Mouse (Mus musculus) T-cell, adult 2 months (primary cell): ENCODE data around the gene Myh6.
A peak's percentile ranks its signal among the peaks of the same experiment; 100 is the strongest.
"Not testable (repeated sequence)": the region's sequence is repeated elsewhere in the genome, so short reads cannot be mapped to it uniquely, and the experiment has no call there.

Experiments used
- DNase-seq: peaks from one replicate; pipeline ENCODE4 v3.0.0; 2022; ENCODE audit warnings: low spot score

Myh6 gene

DNA sequence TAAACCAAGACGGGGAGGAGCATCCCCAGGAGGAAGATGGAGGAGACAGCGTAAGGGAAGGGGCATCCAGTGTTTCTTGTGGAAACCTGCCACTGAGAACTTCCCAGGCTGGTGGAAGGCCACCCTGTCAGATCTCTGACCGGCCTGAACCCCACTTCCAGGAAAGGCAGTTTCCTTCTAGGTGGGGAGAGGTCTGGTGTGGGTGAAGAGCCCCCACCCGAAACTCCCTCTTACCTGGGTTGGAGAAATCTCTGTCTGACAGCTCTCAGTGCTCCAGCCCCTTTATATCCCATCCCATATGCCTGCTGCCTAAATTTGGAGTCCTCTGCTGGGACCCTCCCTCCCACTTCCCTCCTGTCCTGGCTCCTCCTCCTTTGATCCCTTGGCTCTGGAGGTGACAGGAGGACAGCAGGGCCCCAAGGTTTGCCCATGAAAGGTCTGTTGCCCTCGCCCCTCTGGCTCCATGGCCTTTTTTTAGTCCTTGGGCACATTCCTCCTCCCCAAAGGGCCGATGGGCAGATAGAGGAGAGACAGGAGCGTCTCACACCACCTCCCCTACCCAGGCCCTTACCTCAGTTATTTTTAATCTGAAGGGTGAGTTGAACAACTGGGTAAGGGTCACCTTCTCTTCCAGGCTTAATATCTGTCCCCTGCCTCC, at the start of gene Myh6:
Gene Myh6, minus strand, starts transcription at position 608 of the 658 bp plus-strand sequence.
- no peak for DNase-seq

DNA sequence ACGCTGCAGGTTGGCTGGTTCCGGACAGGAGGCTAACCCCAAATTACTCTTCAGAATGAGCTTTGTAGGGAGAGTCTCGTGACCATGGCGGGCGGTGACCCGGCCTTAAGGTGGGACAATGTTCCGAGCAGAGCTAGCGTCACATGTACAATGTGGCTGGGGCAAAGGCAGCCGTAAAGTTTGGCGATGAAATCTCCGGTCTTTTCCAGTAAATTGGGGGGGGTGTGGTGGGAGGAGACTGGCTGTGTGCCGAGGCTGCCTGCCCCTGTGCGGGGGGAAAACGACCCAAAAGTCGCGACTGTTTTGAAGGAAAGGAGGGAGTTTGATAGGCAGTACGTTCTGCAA, 49.0 kb upstream of the Myh6 start:
- DNase-seq = no peak

DNA sequence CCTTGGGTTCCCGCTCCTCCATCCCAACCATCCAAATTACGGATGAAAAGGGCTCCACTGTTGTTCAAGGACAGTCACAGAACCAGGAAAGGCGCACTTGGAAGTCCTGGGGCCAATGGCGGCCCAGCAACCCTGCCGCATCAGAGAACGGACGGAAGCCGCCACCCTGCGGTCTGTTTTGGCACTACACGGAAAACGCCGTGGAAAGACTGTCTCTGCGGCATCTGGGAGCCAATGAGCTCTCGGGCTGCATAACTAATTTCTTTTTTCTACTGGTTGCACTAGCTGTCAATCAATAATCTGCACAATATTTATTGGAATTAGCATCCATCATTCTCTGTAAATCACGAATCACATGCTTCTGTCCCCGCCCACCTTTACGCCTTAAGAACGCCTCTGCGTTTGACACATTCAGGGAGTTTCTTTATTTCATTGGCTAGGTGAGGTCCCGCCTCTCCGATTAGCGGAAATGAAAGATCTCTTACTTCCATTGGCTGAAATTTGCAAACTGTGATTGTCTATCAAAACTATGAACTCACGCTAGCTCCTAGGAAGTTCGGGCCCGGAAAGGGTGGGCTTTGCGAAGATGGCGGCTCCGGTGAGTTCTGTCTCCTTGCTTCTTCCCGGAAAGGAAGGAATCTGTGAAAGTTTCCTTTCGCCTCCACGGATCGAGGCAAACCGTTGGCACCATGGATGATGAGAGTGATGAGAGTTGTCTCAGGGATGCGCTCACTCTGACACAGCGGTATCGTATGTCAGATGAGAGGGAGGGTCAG, 48.5 kb upstream of the Myh6 start, which contains the start of gene Ngdn:
Gene Ngdn, plus strand, starts transcription at position 464 of the 776 bp plus-strand sequence.
- peak; percentile 96 for DNase-seq

DNA sequence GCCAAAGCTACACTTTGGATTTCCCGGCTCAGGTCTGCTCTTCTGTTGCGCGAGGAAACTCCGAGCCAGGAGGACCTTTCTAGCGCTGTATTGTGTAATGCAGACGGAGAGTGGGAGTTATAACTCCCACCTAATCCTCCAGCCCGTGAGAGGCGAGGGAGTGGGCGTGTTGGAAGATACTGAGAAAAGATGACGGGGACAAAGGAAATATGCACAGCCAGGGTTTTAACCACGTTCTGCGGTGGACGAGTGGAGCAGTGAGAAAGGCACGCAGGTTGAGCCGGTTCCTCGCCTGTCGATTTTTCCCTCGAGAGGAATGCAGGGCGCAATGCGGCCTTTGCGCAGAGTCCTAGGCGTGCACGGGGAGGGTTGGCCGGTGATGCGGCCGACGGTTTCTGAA, 47.9 kb upstream of the Myh6 start:
- no peak for DNase-seq

DNA sequence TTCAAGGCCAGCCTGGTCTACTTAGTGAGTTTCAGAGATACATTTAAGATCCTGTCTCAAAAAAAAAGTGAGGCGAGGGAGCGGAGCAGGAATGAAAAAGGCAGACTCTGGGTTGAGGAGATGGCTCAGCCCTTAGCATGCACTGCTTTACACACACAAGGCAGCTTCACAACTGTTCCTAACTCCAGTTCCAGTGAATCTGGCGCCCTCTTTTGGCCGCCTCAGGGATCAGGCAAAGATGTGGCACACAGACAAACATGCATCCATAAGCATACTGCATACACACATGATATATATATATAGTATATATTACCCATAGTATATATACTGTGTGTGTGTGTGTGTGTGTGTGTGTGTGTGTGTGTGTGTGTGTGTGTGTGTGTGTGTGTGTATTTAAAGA, 44.4 kb upstream of the Myh6 start:
- no peak for DNase-seq

DNA sequence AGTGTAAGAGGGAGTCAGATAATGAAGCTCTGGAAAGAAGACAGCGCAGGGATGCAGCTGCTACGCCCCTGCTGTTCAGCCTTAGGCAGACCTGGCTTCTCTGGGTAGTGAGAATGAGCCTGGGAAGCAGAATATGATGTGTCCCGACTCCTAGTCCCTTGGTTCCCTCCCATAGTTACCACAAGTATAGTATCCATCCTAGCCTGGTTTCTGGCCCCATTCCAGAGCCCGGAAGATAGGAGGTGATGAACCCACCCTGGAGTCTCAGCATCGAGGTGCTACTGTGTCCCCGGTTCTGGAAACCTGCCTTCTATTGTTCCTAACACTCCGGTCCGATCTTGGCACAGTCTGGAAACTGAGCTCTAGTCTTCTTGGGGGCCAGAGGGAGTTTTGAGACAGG, 41.7 kb upstream of the Myh6 start:
- no peak for DNase-seq

DNA sequence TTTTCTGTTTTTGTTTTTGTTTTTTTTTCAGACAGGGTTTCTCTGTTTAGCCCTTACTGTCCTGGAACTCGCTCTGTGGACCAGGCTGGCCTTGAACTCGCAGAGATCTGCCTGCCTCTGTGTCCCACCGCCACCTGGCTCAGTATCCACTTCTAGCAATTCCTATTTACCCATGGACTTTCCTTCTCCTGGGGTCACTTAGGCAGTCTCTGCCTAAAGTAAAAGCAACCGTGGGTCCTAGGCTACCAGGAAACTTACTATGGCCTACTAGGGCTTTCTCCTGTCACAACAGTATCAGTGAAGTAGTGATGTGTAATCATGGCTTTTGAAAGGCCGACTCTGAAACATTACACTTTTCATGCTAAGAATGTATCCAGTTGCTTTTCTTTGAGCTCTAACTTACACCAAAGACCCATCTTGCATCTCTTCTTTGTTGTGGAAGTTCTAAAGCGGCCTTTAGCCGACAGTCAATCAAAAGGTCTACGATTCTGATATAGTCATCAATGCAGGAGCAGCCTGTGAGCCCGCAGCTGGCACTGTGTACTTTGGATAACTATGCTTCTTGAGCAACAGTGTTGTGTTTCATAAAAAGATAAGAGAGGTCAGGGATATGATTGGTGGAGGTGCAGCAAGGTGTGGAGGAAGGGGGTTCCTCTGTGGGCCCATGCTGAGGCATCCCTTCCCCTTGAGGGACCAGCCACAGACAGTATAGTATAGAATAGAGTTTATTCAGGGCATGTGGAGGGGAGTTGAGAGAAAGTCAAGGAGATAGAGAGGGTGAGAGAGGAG, 40.6 kb upstream of the Myh6 start:
- DNase-seq = no peak

DNA sequence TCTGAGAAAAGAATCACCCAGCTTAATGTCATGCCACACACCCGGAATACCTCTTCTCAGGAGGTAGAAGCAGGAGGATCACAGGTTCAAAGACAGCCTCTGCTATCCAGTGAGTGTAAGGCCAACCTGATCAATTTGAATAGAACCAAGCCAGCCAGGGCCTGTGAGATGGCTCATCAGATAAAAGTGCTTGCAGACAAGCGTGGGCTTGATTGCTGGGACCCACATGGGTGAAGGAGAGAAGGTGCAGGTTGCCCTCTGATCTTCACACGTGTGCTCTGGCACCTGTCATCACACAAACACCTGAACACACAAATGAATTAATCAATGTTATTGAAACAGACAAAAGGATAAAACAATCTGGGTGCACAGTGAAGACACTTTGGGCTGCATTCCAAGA, 39.8 kb upstream of the Myh6 start:
- DNase-seq = no peak

DNA sequence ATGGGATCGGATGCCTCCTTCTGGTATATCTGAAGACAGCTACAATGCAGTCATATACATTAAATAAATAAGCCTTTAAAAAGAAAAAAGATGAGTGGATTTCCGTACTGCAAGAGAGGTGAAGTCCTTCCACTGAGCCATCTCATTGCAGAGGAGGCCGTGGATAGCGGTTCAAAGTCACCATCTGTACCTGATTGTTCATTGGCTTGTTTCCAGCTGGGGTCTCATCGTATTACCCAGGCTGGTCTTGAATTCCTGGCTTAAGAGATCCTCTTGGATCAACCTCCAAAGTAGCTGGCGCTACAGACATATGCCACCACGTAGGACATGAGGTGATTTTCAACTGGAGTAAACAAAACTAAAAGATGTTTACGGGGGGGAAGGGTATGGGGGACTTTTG, 39.2 kb upstream of the Myh6 start:
- no peak for DNase-seq

DNA sequence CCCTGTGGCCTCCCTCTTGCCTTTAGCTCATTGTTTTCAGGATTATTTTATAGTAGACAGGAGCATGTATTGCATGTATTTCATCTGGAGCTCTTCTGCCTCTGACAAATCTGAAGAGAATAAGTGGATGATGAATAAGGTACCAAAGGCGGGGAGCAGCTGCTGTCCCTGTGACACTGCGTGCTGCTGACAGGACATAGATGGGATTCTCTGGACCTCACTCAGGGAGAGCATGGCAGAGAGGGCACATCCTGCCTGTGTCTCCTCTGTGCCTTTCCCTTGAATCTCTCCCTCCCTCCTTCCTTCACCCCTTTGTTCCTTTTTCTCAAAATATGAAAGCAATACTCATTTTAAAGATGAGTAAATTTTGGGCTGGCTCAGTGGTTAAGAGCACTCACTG, 38.8 kb upstream of the Myh6 start:
- no peak for DNase-seq

DNA sequence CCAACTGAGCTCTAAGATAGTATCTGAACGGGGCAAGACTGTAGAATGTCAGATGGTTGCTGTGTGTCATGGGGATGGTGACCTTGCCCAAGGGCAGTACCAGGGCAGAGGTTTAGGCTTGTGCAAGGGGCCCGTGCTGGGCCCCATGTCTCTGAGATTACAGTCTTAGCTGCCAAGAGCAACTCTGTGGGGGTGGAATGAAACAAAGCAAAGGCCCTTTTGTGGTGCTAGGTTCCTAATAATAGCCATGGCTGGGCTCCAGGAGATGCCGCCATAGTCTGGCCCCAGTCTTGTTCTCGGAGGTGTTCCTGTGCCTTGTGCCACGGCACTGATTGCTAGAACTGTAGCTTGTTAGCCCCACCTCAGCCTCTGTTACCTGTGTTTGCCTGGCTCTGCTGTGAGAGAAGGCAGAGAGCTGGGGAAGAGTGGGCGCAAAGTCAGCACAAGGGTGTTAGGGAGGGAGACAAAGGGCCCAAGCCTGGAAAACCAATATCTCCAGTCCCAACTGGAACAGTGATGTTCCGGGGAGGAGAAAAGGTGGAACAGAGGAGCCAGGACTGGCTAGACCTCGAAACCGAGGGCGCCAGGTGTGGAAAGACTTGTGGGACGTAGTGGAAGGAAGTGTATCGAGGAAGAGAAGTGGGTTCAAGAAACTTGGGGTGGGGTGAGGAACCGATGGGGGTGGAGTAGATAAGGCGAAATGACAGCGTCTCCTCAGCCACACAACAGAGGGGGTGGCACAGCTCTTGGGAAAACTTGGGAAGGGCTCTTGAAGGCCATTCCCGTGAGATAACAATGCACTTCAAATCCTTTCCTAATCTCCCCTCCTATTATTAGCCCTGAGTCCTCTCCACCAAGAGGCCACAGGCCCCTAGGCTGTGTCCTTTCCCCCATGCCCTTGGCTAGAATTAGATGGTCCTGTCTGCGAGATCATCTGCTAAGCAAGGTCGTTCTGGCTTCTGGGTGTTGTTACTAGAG, 37.4 kb upstream of the Myh6 start:
- no peak for DNase-seq

DNA sequence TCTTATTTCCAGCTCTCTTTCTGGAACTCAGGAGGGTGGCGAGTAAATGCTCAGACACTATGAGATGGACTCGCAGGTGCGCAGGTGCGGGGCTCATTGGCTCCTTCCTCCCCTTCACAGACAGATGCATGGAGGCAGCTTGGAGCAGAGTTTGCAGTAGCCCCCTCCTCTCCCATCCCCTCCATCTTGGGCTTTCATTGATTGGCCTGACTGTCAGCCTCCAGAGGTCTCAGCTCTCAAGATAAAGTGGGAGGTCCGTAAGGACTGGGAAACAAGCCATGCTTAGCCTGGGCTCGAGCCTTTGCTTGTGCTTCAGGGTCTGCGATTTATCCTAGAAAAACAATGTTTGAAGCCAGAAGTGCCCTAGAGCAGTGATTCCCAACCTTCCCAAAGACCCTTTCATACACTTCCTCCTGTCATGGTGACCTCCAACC, 36.0 kb upstream of the Myh6 start:
- no peak for DNase-seq

DNA sequence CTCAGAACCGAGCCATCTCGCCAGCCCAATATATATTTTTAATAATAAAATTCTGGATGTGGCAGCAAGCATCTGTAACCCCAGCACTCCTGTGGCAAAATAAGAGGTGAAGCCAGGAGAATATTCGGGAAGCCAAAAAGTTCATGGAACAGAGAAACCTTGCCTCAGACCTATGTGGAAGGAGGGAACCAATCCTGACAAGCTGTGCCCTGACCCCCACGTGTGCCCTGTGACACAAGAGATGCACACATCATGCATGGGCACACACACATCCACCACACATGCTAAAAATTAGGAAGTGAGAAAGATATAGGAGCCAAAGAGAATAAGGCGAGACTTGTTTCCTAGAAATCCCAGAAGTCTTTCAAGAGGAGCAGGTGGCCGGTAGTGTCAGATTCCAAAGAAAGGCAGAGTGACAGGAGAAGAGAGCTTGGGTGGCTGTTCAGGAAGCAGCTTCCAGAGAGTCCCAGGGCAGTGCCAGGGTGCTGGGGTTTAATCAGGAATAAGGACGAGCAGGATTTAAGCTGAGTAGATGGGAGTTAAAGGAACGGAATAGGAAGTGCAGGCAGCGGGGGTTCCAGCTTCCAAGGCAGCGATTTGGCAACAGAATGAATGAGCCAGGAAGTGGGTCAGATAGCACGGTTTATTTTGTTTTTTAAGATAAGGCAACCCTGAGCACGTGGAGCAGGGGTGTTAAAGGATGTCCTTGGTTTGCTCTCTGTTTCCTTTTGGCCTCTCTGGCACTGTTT, 35.4 kb upstream of the Myh6 start:
- DNase-seq = no peak

DNA sequence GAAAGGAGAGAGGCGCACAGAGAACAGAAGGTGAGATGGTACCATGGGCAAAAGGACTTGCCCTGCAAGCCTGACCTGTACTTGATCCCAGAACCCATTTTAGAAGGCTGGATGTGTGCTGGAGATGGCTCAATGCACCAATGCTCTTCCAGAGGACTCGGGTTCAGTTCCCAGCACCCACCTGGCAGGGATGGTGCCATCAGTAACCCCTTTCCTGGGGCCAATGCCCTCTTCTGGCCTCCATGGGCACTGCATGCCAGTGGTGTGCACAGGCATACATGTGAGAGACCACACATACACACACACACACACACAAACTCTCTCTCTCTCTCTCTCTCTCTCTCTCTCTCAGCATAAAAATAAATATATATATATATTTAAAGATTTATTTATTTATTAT, 34.7 kb upstream of the Myh6 start:
- no peak for DNase-seq

DNA sequence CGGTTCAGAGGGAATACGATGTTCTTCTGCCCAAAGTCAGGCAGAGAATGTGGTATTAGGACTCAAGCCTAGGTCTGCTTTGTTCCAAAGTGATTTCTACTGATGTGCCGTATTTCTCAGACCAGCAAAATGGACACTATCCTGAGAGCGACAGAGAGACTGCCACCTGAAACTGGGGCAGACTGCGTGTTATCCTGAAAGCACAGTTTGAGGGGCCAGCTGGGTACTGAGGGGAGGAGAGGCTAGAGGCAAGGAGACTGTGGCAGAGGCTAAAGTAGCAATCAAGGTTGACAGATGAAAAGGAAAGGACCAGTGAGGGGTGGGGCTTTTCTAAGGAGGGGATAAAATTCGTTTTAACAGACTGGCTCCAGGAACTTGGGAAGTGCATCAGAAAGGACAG, 34.1 kb upstream of the Myh6 start:
- DNase-seq = no peak

DNA sequence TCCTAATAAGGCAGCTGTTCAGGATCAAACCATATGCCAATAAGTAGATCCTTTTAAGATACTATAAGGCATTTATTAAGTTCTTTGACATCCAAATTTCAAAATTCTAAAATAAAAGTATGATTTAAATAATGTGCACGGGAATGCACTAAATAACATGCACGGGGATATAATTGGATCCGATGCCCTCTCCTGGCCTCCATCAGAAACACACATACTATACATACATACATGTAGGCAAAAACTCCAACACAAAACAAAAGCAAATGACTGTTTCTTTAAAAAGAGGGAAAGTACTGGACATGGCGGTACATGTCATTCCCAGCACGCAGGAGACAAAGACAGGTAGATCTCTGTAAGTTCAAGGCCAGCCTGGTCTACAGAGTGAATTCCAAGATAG, 33.1 kb upstream of the Myh6 start:
- DNase-seq = not testable (repeated sequence)

DNA sequence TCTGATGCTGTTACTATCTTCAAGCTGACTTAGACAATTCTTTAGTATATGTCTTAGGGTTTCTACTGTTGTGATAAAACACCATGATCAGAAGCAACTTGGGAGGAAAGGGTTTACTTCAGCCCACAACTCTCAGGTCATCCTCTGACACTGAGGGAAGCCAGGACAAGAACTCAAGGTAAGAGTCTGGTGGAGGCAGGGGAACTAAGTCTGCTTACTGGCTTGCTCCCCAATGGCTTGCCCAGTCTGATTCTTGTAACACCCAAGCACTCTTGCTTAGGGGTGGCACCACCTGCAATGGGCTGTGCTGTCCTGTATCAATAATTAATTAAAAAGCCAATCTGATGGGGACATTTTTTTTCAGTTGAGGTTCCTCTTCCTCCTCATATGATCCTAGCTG, 32.0 kb upstream of the Myh6 start:
- no peak for DNase-seq

DNA sequence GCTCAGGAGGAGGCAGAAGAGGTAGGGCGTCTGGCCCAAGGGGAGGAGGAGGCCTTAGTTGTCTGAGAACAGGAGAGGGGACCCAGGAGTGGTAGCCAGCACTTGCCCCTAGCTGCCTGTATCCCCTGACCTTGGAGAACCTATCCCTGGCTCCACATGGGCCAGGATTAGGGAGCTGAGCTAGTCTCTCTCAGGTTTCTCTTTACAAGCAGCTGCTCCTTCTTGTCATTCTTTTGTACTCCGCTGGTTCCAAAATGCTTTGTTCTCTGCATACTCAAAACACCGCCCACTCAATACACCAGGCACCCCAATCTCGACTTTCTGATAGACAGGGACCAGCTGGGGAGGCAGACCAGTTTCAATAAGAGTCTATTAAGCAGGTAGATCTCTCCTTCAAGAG, 30.6 kb upstream of the Myh6 start:
- DNase-seq = no peak

DNA sequence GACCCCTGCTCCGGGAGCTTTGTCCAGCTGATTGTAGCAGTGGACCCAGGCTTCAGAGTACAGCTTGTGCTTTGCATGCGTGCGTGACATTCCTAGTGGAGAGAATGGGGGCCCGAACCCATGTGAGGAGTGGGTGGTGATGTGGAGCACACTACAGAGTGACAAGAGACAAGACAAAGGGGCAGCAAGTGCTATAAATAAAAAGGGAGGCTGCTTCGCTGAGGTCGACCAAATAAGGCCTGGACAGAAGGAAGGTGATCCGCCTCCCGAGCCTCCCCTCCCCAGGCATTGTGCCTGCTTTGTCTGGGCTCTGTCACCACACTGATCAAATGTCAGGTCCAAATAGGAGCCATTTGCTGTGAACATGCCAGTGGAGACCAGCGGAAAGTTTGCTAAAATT, 30.1 kb upstream of the Myh6 start:
- no peak for DNase-seq

DNA sequence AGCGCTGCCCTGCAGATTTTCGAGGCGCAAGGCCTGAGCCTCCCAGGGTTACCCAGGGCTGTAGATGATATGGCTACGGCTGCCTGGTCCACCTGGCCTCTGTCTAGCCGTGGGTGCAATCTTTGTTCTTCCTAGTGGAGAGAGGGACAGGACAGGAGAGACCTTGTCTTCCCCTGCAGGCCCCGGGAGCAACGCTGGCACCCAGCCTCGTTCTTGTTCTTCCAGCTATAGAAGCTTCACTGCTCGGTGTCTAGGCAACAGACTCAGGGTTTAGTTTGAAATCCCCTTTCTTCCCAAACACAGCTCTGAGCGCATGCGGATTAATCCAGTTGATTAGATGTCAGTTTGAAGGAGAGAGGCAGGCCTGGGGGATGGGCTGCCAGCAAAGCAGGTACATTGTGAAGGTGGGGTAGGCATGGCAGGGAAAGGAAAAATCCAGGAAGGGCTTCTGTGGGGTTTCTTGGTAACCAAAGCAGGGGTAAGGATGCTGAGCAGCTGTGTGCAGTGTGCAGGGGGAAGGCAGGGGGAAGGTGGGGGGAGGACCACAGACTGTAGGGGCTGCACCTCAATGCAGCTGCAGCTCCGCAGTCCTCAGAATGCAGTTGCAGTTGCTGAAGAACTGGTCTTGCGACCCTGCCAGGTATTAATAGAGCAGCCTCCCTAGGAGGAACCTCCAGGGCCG, 28.9 kb upstream of the Myh6 start:
- DNase-seq = no peak

DNA sequence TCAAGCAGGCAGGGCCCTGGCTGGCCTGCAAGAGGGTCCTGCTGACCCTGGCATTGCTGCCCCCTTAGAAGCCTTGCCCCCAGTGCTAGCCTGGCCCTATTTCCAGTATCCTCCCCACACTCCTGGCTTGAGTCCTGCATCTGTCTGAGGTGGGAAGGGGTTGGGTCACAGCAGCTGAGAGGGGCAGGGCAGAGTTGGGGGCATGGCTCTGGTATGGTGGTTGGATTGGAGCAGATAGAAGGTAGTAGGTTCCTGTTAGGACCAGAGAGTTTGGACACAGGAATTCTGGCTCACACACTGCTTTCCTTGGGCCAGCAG, 28.1 kb upstream of the Myh6 start:
- no peak for DNase-seq
